Mouse (Mus musculus) thymus, adult 2 months (tissue): ENCODE results near the gene Fam83c.

ENCODE experiments used
- CTCF ChIP-seq: fragments of 200-500 bp; IDR thresholded peaks from 2 replicates; pipeline ENCODE4 v1.5.1; 2012; ENCODE audit warnings: mild to moderate bottlenecking, control low read depth, low read length, moderate library complexity, borderline replicate concordance; ENCODE audit not compliant: control insufficient read depth, poor library complexity, insufficient read depth; ENCODE audit errors: extremely low read depth
- POLR2A ChIP-seq: fragments of 200-500 bp; IDR thresholded peaks from 2 replicates; pipeline ENCODE4 v1.6.1; 2012; ENCODE audit warnings: mild to moderate bottlenecking, low read length, control low read depth, moderate library complexity; ENCODE audit not compliant: control insufficient read depth, poor library complexity, insufficient read depth; ENCODE audit errors: extremely low read depth

- TF ChIP-seq POLR2A (no peak), CTCF (no peak)
These were observed 28.7 kb upstream of the Fam83c start for GRCm38 (mm10) chr2:155863301-155863867.
